Mouse (Mus musculus) cortical plate, adult 2 months (tissue): ENCODE data around the gene Vsir.

Experiments used
- CTCF ChIP-seq: fragments of 200-500 bp; IDR thresholded peaks from 2 replicates; pipeline ENCODE4 v1.5.1; 2011; ENCODE audit warnings: mild to moderate bottlenecking, control low read depth, low read length; ENCODE audit not compliant: insufficient read depth; ENCODE audit errors: extremely low read depth
- POLR2A ChIP-seq: fragments of 200-500 bp; IDR thresholded peaks from 2 replicates; pipeline ENCODE4 v1.6.1; 2011; ENCODE audit warnings: mild to moderate bottlenecking, low read length, control low read depth; ENCODE audit not compliant: insufficient read depth; ENCODE audit errors: extremely low read depth

DNA sequence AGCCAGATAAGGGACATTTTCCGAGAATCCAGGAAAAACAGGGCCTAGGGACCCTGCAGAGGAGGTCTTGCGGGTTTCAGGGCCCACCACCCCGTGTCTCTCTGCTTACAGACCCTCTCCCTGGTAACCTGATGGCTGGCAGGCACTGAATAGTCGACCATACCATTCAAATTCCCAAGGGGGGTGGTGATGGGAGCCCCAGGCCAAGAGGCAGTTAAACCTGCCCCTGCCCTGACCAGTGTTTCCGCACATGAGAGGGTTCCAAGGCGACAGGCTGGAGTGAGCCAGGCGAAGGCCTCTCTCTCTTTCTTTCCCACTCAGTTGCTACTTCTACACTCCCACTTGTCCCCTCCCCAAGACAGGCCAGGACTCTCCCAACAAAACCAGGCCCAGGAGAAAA lies 52.8 kb downstream of the Vsir start, which contains the start of gene Gm17455:
- no peak for TF ChIP-seq CTCF
- TF ChIP-seq POLR2A, result no peak
